Mouse (Mus musculus) bone marrow, adult 2 months (tissue): ENCODE results near the gene Tmbim1.

ENCODE experiments used
- CTCF ChIP-seq: fragments of 200-500 bp; IDR thresholded peaks from 2 replicates; pipeline ENCODE4 v1.5.1; 2011; ENCODE audit warnings: low read length, control low read depth; ENCODE audit not compliant: control insufficient read depth, insufficient read depth
- POLR2A ChIP-seq: fragments of 200-500 bp; IDR thresholded peaks from 2 replicates; pipeline ENCODE4 v1.6.1; 2011; ENCODE audit warnings: low read depth, mild to moderate bottlenecking, control low read depth, low read length, borderline replicate concordance; ENCODE audit not compliant: control insufficient read depth

DNA sequence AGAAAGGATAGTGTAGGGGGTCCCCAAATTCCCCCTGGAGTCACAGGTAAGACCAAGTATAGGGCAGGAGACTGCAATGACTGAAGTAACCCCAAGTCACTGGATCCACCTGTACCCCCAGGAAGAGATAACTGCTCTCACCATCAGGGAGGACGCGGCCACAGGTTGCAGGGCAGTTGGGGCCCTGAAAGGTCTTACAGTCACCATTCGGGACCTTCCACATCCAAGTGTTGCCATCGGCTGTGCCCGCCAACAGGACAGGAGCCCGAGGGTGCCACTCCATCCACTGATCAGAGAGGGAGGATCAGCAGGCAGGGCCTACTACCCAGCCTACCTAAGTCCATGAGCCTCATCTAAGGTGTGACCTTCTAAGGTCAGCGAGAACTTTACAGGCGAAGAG, 23.5 kb downstream of the Tmbim1 start:
- TF ChIP-seq POLR2A, result no peak
- no peak for TF ChIP-seq CTCF
